Mouse (Mus musculus) midbrain, embryonic 15.5 days (tissue): ENCODE measurements at regions not wholly inside any gene's neighbourhood (a gene's known extent, or its start where the extent isn't known, plus 50 kb on each side); places are given as distances from the start of the nearest gene placed in this dataset.
A peak's percentile ranks its signal among the peaks of the same experiment; 100 is the strongest.

Experiments
- ATAC-seq: fragments of 200-750 bp; cut with Nextera tagmentation; replicated peaks from 2 replicates; pipeline ENCODE4 v1.8.0; 2017; ENCODE audit warnings: moderate TSS enrichment
- H3K27ac ChIP-seq: fragments of 300-500 bp; sonication (generic); 2 replicates; pipeline ENCODE4 v1.5.1; 2015; ENCODE audit warnings: mild to moderate bottlenecking, inconsistent platforms
- H3K27me3 ChIP-seq: fragments of 300-500 bp; sonication (generic); replicated peaks from 2 replicates; pipeline ENCODE4 v1.6.1; 2015; ENCODE audit warnings: inconsistent platforms
- H3K36me3 ChIP-seq: fragments of 300-500 bp; sonication (generic); replicated peaks from 2 replicates; pipeline ENCODE4 v1.6.1; 2015; ENCODE audit warnings: inconsistent platforms
- H3K4me1 ChIP-seq: fragments of 300-500 bp; sonication (generic); 2 replicates; pipeline ENCODE4 v1.6.1; 2015; ENCODE audit warnings: inconsistent platforms
- H3K4me2 ChIP-seq: fragments of 300-500 bp; sonication (generic); 2 replicates; pipeline ENCODE4 v1.6.1; 2015; ENCODE audit warnings: inconsistent platforms, mild to moderate bottlenecking, moderate library complexity
- H3K4me3 ChIP-seq: fragments of 300-500 bp; sonication (generic); 2 replicates; pipeline ENCODE4 v1.5.1; 2015; ENCODE audit warnings: mild to moderate bottlenecking, inconsistent platforms
- H3K9ac ChIP-seq: fragments of 300-500 bp; sonication (generic); 2 replicates; pipeline ENCODE4 v1.6.1; 2015; ENCODE audit warnings: mild to moderate bottlenecking, inconsistent platforms
- H3K9me3 ChIP-seq: fragments of 300-500 bp; sonication (generic); 2 replicates; pipeline ENCODE4 v1.6.1; 2016; ENCODE audit warnings: inconsistent platforms
- WGBS: fragments of 180-500 bp; shearing (Covaris S2); methylation state at CpG from one replicate; pipeline ENCODE4 v1.1.7; 2015; ENCODE audit warnings: mixed read lengths; 5-methylcytosine and 5-hydroxymethylcytosine counted together

GRCm38 (mm10) chr13:47797859-47798258 lies 463.2 kb upstream of the Id4 start:
- Histone ChIP-seq H3K4me1 (no peaks in the 10 kb centered on the region), H3K27ac (no peak overlapping the region), H3K4me3 (no peak overlapping the region), H3K27me3 (no peaks in the 10 kb centered on the region), H3K9me3 (no peaks in the 10 kb centered on the region), H3K4me2 (no peak overlapping the region), H3K9ac (no peak overlapping the region), H3K36me3 (no peaks in the 10 kb centered on the region)
- no peak for ATAC-seq
- 79% methylated on average over 4 of the region's 4 CpGs for WGBS

- H3K36me3 ChIP-seq: no peaks in the 10 kb centered on the region
- H3K27me3 ChIP-seq: no peaks in the 10 kb centered on the region
- H3K9ac ChIP-seq: no peak overlapping the region
- no peak for ATAC-seq
- 79% methylated on average over 6 of the region's 6 CpGs for WGBS
- H3K4me1 ChIP-seq: no peaks in the 10 kb centered on the region
- H3K27ac ChIP-seq: no peak overlapping the region
- H3K4me2 ChIP-seq: no peak overlapping the region
- no peaks in the 10 kb centered on the region for H3K9me3 ChIP-seq
- no peak overlapping the region for H3K4me3 ChIP-seq
Observed at GRCm38 (mm10) chr13:47811711-47812415, 449.2 kb upstream of the Id4 start.

- H3K4me2 ChIP-seq: no peak overlapping the region
- no peak overlapping the region for H3K9ac ChIP-seq
- 79% methylated on average over 9 of the region's 9 CpGs for WGBS
- H3K36me3 ChIP-seq: no peaks in the 10 kb centered on the region
- no peaks in the 10 kb centered on the region for H3K27me3 ChIP-seq
- no peak for ATAC-seq
- H3K4me1 ChIP-seq: no peaks in the 10 kb centered on the region
- H3K4me3 ChIP-seq: no peak overlapping the region
- H3K27ac ChIP-seq: no peak overlapping the region
- H3K9me3 ChIP-seq: no peaks in the 10 kb centered on the region
Observed at GRCm38 (mm10) chr13:47818924-47819564, 442.0 kb upstream of the Id4 start.

- H3K36me3 ChIP-seq: no peaks in the 10 kb centered on the region
- WGBS: 45% methylated on average over 9 of the region's 9 CpGs
- H3K9ac ChIP-seq: no peak overlapping the region
- ATAC-seq: no peak
- no peak overlapping the region for H3K27ac ChIP-seq
- H3K4me3 ChIP-seq: no peak overlapping the region
- no peaks in the 10 kb centered on the region for H3K4me1 ChIP-seq
- H3K9me3 ChIP-seq: no peaks in the 10 kb centered on the region
- H3K4me2 ChIP-seq: no peak overlapping the region
- no peaks in the 10 kb centered on the region for H3K27me3 ChIP-seq
Observed at GRCm38 (mm10) chr13:47836491-47836890, 424.5 kb upstream of the Id4 start.

- Histone ChIP-seq H3K36me3 (no peaks in the 10 kb centered on the region), H3K27ac (no peak overlapping the region), H3K9ac (no peak overlapping the region), H3K4me1 (peaks cover 13% of the 10 kb centered on the region; the same call in 1 of the 2 replicates), H3K27me3 (no peaks in the 10 kb centered on the region), H3K9me3 (no peaks in the 10 kb centered on the region), H3K4me2 (no peak overlapping the region), H3K4me3 (no peak overlapping the region)
- ATAC-seq: no peak
- WGBS: 88% methylated on average over 8 of the region's 8 CpGs
Observed at GRCm38 (mm10) chr13:47842418-47842817, 418.6 kb upstream of the Id4 start.

GRCm38 (mm10) chr13:47843011-47843410 lies 418.0 kb upstream of the Id4 start:
- Histone ChIP-seq H3K36me3 (no peaks in the 10 kb centered on the region), H3K9me3 (no peaks in the 10 kb centered on the region), H3K27me3 (no peaks in the 10 kb centered on the region), H3K4me3 (no peak overlapping the region), H3K4me1 (peaks cover 13% of the 10 kb centered on the region; the same call in 1 of the 2 replicates), H3K27ac (peak overlapping the region; percentile 69; the same call in 1 of the 2 replicates), H3K9ac (no peak overlapping the region), H3K4me2 (no peak overlapping the region)
- no peak for ATAC-seq
- WGBS: 79% methylated on average over 9 of the region's 9 CpGs

- no peaks in the 10 kb centered on the region for H3K27me3 ChIP-seq
- H3K27ac ChIP-seq: peak overlapping the region; percentile 69
- H3K4me2 ChIP-seq: peak overlapping the region; percentile 37
- 9% methylated on average over 13 of the region's 13 CpGs for WGBS
- peak; percentile 74 for ATAC-seq
- H3K36me3 ChIP-seq: no peaks in the 10 kb centered on the region
- no peak overlapping the region for H3K4me3 ChIP-seq
- H3K4me1 ChIP-seq: peaks cover 19% of the 10 kb centered on the region
- H3K9me3 ChIP-seq: no peaks in the 10 kb centered on the region
- no peak overlapping the region for H3K9ac ChIP-seq
Observed at GRCm38 (mm10) chr13:47843541-47844267, 417.3 kb upstream of the Id4 start.

- WGBS: 88% methylated on average over 3 of the region's 3 CpGs
- Histone ChIP-seq H3K9me3 (no peaks in the 10 kb centered on the region), H3K27me3 (no peaks in the 10 kb centered on the region), H3K4me2 (no peak overlapping the region), H3K9ac (no peak overlapping the region), H3K4me3 (no peak overlapping the region), H3K4me1 (peaks cover 26% of the 10 kb centered on the region), H3K36me3 (no peaks in the 10 kb centered on the region), H3K27ac (no peak overlapping the region)
- ATAC-seq: no peak
Observed at GRCm38 (mm10) chr13:47846713-47847112, 414.3 kb upstream of the Id4 start.

- Histone ChIP-seq H3K36me3 (no peaks in the 10 kb centered on the region), H3K9me3 (no peaks in the 10 kb centered on the region), H3K4me2 (no peak overlapping the region), H3K27ac (peak overlapping the region; percentile 73), H3K4me1 (peaks cover 22% of the 10 kb centered on the region), H3K4me3 (no peak overlapping the region), H3K27me3 (no peaks in the 10 kb centered on the region), H3K9ac (no peak overlapping the region)
- WGBS: 38% methylated on average over 11 of the region's 11 CpGs
- ATAC-seq: 0 out of 2 replicates have a peak, but pooled peaks have one; percentile 39
Observed at GRCm38 (mm10) chr13:47848371-47849188, 412.4 kb upstream of the Id4 start.

- Histone ChIP-seq H3K27me3 (no peaks in the 10 kb centered on the region), H3K9ac (peak overlapping the region; percentile 7; the same call in 1 of the 2 replicates), H3K9me3 (no peaks in the 10 kb centered on the region), H3K4me1 (peaks cover 20% of the 10 kb centered on the region), H3K27ac (peak overlapping the region; percentile 74), H3K36me3 (no peaks in the 10 kb centered on the region), H3K4me3 (no peak overlapping the region), H3K4me2 (peak overlapping the region; percentile 34)
- ATAC-seq: peak; percentile 50; the same call in 1 of the 2 replicates
- 2% methylated on average over 22 of the region's 22 CpGs for WGBS
Observed at GRCm38 (mm10) chr13:47855422-47856108, 405.5 kb upstream of the Id4 start.

GRCm38 (mm10) chr13:47858946-47859345 lies 402.1 kb upstream of the Id4 start:
- H3K4me2 ChIP-seq: no peak overlapping the region
- no peak overlapping the region for H3K27ac ChIP-seq
- peaks cover 20% of the 10 kb centered on the region for H3K4me1 ChIP-seq
- no peak overlapping the region for H3K9ac ChIP-seq
- no peaks in the 10 kb centered on the region for H3K27me3 ChIP-seq
- H3K9me3 ChIP-seq: no peaks in the 10 kb centered on the region
- H3K36me3 ChIP-seq: no peaks in the 10 kb centered on the region
- no peak overlapping the region for H3K4me3 ChIP-seq
- 69% methylated on average over 4 of the region's 4 CpGs for WGBS
- ATAC-seq: no peak
